Mouse (Mus musculus) CD4-positive, CD25-positive, alpha-beta regulatory T cell, adult 4 months (primary cell): ENCODE data around the gene Smg6. TPM values are rescaled to one million over a fixed set of nuclear protein-coding genes. Genes with fewer than 3 reads are reported as not detected.
"Not testable (repeated sequence)": the region's sequence is repeated elsewhere in the genome, so short reads cannot be mapped to it uniquely, and the experiment has no call there.

ENCODE experiments used
- ATAC-seq: one replicate; pipeline ENCODE4 v1.8.0; 2017
- polyA plus RNA-seq, 2 experiments: library from polyadenylated mRNA; unstranded; fragments of 100-300 nt; shearing (Covaris generic); gene quantifications; one replicate each; pipeline ENCODE4 v1.2.1; 2017

Smg6 gene
- polyA plus RNA-seq, 2 experiments from 2014 or later = 16.5 to 21.8 TPM

DNA sequence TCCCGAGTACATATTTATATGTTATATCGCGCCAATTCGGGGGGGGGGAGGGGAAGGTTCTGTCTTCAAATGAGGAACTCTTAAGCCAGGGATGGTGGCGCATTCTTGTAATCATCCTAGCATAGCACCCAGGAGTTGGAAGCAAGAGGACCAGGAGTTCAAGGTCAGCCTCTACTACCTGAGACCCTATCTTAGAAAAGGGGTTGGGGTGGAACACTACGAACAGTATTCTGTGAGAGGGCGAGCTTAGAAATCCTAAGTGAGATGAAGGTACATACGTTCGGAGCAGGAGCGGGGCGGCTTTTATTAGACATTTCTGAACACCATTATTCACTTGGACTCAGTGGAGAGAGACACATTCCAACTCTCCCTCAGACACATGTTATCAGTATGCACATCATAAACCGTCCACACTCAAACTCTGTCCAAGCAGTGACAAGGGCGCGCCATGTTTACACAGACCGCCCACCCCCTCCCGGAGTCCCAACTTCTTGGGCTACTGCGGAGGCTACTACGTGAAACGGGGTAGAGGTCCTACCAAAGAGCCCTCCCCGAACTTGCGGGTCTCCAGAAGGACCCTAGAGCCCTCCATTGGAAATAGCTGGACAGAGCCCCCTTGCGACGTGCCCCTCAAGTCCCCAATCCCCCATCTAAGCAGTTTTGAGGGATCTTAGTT, 243.9 kb downstream of the Smg6 start, which contains the start of gene Hic1:
Gene Hic1, minus strand, starts transcription at position 115 of the 676 bp plus-strand sequence.
- no peak for ATAC-seq

DNA sequence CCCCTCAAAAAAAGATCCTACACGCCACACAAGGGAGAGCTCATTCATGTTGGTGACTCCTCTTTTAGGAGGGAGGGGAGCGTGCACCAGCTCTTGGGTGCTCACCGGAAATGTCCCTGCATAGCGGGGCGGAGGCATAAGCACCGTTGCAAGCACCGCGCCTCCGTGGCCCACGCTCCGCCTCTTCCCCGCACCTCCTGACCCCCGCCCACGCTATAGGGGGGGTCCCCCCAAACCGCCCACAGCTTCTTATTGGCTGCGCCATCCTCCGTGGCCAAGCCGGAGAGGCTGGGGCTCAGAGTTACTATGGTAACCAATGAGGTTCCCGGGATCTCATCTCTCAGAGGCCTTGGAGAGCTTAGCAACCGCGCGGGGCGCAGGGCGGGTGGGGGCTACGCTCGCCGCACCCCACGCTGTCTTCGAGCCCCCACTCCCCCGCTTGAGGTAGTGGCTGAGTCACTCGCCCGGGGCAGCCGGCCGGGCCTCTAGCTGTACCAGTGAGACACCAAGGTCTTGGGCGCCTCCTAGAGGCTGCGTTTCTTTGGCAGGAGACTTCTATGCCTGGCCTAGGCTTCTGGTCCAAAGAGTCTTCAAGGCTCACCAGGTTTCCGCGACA, 244.6 kb downstream of the Smg6 start:
- peak; percentile 50 for ATAC-seq

DNA sequence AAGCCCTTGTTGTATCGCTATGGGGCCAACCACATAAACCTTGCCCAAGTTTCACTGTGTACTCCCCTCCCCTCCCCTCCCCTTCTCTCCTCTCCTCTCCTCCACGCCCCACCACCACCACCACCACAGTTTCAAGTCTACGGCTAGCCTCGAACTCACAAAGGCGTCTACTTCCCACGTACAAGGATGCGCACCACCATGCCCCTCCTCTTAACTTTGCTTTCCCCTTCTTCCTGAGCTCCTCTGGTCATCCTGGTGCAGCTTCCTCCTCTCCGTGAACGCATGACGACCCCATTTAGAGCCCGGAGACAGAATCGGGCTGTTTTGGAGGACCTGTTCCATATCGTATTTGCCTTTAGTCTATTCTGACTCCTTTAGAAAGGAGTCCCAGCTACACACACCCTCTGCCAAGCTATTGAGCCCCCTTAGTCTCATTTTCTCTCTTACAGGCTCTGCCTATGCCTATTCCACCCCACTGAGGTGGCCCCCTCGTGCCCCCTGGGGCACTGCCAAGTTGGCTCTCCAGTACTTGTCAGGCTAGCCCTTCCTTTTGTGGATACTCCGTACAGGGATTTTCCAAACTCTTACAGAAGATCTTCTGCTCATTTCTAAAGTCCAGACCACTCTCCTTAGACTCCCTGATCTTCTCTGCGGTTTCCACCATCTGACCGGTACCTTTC, 245.7 kb downstream of the Smg6 start:
- no peak for ATAC-seq

DNA sequence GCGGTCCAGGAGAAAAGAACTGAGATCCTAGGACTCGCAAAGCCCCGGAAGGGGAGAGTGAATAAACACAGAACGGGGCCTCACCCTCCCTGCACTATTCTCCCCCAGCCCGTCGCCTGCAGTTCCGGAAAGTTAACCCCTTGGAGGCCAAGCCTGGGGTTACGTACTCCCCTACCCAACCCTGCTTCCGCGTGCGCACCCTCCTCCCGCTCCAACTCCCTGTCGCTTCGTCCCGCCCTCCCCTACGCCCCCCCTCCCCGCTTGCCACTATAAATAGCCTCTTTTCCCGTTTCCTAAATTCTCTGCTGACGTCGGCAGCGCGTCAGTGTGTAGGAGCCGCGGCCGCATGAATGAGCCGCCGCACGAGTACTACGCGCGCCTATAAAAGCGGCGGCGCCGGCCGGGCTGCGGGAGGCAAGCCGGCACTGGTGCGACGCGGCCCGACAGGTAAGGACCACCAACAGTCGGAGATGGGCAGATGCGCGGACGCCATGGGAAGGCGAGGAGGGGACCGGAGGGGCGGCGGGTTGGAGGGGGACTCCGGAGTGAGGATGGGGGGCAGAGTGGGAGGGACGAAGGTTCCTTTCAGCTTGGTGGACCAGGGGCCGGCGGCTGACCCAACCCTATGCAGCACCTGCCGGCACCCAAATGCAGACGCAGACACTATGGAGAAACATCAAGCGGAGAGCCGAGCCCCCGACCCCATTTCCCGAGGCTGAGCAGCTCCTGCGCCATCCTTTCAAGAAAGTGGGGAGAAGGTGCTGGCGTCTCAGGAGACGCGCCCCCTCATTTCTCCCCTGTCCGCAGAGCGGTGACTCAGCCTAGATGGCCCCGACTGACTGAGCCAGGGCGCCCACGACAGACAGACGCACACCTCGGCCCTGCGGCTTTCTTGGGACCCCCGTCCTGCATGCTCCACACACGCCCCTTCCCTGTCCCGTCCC, 246.8 kb downstream of the Smg6 start:
- no peak for ATAC-seq

DNA sequence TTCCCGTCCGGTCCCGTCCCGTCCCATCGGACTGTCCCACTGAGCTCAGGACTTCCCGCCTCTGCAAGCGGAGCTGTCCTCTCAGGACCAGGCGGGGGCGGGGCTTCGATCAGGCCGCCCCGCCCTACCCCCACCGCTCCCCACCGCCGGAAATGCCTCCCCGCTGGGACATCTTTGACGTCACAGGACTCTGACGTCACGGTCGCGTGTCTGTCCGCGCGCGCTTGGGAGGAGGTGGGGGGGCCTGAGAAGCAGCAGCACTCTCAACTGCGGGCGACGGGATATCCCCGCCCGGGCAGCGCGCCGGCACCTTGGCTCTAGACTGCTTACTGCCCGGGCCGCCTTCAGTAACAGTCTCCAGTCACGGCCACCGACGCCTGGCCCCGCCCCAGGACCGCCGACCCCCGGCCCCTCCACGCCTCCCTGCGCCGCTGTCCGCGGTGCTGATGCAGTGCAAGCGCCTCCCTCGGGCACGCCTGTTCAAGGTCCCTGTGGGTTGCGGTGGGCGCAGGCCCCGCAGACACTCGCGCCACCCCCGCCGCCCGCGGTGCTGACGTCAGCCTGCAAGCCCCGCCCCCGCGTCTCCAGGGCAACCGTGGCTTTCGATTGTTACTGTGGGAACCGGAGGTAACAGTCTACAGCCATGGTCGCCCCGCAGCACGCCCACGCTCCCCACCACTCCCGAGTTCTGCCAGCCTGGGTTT, 247.6 kb downstream of the Smg6 start:
- ATAC-seq = peak; percentile 48

DNA sequence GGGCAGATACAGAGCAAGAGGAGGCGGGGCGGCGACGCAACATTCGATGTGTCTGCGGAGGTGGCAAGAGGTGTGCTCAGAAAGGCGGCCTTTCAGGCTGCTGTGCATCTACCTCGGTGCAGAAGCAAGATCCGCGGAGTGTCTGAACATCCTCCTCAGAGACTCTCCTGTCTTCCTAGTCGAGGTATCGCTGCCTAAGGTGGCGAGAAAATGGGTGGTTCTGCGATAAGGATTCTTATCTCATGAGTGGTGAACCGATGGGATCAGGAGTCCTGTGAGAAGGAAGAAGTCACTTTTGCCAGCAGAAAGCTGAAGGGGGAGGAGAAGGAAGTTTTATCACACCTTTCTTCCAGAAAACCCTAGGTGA, 248.2 kb downstream of the Smg6 start:
- no peak for ATAC-seq

DNA sequence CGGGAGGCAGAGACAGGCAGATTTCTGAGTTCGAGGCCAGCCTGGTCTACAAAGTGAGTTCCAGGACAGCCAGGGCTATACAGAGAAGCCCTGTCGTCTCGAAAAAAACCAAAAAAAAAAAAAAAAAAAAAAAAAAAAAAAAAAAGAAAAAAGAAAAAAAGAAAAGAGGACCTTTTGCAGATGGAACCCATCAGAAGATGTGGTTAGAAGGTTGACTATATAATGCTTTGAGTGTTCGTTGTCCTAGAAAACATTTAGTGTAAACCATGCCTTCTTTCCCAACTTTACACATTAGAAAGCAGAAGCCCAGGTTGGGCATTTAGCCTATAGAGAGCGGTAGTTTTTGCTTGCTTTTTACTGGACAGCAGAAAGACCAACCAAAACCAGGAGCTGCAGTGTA, 249.0 kb downstream of the Smg6 start:
- ATAC-seq = not testable (repeated sequence)

DNA sequence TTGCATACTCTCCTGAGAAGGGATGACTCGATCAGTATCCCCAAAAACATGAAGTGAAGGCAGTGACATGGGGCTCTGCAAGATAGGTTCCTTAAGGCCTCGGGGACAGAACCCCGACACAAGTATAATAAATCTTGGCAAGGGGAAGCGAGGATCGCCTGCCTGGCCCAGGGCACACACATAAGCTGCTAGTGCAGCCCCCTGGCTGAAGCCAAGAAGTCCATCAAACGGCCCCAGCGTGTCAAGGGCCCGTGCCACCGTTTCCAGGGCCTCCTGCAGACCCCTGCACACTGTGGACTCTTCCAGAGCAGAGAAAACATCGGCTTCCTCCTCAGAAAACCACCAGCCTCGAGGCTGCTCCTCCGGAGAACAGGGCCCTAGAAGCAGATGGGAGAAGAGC, 252.4 kb downstream of the Smg6 start:
- no peak for ATAC-seq

DNA sequence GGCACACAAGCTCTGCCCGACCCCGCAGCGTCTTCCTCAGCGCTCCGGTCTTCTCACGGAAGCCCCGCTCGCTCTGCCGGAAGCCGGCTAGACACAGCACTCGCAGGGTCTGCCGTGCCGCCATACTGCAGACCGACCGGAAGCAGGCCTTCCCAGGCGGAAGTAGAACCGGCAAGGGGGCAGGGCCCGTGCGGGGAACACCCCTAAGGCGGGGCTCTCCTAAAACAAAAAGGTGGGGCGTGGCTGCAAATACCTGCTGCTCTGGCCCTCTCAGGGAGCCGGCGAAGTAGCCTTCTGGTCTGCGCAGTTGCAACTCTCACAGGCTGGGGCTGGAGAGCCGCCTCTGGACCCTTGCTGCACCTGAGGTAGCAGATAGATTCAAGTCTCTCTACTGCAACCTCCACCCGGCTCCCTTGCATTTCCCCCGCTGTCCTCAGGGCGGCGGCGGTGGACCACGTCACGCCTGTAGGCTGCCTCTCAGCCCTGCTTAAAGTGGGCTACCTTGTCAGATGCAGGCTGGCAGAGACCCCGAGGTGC, 253.1 kb downstream of the Smg6 start, which contains the start of gene Ovca2:
Gene Ovca2, minus strand, starts transcription at position 164 of the 537 bp plus-strand sequence.
- peak; percentile 97 for ATAC-seq

DNA sequence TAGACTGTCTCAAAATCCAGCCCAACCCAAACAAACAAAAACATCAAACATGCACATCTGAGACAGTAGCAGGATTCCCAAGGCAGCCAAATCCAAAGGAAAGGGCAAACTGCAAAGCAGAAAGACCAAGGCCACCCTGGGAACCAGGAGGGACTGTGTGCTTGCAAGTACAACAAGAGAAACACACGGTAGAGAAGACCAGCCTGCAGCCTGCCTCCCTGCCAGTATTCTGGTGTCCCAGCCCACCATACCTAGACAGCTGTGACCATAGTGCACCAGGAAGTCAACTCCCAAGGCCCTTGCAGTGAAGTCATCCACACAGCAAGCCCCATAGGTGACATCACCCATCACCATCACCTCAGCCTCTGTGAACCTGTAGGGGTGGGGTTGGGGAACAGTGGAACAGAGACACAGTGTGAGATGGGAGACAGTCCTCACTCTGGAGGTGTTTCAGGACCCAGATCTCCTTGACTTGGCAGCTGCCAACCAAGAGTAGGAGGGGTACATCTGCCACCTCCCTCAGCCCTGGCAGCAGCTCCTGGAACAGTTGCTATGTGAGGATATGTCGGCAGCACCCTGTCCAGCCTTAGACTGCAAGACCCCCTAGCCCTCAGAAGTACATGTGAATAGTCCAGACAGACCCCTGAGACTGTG, 258.4 kb downstream of the Smg6 start:
- no peak for ATAC-seq

DNA sequence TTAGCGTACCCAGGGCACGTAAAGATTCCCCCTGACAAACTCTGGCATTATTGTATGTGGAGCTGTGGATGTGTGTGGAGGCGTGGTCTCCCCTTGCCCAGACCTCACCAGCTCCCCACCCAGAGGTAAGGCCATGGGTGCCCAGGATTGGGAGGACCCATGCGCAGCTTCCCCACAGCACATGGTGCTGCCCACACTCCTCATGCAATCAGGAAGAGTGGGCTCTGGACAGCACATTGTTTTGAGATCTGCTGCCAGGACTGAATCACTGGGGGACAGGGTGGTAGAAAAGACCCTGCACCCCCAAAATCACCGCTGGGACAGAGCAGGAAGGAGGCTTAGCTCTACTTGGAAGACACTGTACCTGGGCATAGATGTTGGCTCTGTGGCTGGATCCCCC, 258.9 kb downstream of the Smg6 start:
- no peak for ATAC-seq

DNA sequence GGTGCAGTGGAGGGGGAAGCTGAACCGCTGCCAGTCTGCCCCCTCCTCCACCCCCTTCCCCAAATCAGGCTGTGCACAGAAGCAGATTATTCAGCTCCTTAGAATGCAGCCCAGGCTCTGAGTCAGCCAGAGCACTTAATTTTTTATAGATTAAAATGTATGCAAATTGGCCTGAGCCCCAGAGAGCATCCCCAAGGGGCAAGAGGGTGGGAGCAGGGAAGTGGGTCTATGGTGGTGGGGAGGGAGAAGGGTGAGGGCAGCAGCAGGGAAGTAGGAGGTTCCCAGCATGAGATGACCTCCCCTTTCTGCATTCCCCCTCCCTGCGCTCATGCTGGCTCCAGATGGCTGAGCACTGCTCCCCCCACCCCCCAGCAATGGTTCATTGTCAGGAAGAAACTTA, 259.4 kb downstream of the Smg6 start:
- no peak for ATAC-seq

DNA sequence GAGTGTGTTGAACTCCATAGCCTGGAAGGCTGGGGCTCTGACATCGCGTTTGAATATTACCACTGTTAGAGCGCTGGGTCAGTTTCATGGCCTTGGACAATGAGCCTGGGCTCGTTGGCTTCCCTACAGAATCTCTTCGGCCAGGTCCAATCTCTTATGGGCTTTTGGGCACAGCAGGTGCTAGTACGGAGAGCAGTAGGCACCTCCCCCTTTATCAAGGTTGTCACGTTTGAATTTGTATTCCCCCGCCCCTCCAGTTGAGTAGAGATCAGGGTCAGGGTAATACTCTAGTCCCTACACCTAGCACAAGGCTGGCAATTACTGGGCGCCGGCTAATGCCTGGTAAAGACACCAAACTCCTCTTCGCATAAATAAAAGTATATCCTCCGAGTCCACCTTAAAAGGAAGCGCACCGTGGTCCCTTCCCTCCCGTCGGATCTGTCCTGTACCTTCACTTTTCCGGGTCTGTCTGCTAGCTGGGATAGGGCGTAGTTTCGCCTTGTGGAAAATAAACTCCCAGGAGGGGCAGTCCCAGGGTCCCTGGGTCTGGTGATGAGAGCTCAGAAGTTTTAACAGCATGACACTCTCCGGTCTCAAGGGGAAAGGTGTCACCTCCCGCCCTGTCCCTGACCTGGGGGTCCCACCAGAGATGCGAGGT, 264.2 kb downstream of the Smg6 start:
- ATAC-seq = no peak

DNA sequence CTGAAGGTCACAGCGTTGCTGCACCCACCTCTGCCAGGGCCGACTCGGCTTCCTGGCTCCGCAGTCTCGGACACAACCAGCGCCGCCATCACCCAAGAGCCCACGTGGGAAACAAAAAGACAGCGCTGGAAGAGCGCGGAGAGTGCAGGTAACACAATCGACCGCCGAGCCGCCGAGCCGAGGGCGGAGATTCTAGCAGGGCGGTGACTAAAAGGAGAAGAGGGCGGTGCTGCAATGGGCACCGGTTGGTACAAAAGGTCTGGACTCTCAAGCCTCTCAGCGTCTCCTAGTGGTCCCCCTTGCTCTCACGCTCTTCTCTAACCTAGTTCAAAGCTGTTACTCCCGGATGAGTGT, 264.7 kb downstream of the Smg6 start:
- ATAC-seq = peak; percentile 82

DNA sequence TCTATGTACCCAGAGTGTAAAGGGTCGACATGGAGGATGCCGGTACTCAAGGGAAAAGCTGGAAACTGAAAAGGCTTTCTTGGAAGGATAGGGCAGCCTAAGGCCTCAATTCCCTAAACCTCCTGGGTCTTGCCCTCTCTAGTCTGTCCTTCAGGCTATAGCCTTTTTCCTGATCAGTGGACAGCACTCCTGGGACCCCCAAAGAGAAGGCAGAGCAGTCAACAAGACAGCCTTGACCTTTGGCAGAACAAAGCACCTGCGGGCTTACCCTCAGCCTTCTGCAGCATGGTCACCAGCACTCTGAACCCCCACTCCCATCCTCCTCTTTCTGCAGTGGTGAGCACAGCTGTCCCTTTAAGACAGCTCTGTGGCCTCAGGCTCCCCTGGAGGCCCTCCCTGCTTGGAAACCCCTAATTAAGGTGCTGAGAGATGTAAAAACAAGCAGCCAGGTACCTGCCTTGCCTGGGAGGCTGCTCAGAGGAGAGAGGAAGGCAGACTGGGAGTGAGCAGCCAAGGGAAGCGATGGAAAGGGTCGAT, 265.4 kb downstream of the Smg6 start, which contains the start of gene Dph1:
Gene Dph1, minus strand, starts transcription at position 337 of the 537 bp plus-strand sequence.
- no peak for ATAC-seq

DNA sequence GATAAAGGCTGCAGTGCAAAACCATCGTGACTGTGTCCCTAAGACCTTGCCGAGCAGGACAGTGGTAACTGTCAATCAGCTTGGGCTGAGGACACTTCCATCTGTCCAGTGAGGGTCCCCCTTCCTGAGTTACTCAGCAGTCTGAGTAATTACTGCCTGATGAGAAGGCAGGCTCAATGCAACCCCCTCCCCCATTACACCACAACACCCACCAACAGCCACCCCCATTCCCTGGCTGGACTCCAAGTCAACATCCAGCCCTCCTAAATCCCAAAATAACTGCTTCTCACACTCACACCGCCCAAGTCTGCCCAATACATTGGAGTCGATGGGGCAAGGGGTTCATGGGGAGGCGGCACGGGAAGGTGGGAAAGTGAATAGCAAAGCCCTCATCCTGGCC, 266.2 kb downstream of the Smg6 start:
- ATAC-seq = no peak

DNA sequence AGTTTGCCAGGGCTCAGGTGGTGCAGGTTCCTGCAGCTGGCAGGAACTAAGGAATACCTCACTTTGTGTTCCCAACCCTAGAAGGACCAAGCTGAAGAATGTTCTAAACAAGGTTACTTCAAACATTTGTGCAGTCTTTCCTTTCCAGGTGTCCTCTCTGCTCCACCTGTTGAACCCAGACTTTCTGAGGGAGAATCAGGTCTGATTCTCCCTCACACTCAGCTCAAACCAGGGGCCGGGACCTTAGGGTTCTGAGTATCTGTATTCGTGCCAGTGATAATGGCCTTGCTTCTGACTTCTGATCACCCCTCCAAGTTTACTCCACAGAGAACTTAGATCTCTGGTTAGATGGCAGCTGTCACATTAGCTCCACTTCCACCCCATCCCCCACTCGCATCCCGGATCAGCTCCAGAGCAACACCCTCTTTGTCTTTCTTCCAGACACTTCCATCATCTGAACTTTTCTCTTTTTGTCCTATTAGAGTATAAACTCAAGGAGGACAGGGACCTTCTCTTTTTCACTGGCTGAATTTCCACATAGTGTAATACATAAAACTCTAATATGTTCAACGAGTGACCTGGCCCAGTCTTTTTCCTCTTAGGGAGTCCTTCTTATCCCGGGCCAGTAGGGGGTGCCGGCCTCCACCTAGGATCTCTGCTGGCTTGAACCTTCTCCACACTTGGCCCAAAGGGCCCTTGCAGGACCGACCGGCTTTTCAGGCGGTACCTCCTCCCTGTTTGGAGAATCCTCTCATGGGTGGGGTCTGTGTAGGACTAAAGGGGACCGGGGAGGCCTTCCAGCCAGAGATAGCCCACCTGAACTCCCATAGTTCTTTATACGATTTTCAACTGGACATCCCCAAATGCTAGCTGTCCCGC, 267.0 kb downstream of the Smg6 start:
- ATAC-seq = no peak

DNA sequence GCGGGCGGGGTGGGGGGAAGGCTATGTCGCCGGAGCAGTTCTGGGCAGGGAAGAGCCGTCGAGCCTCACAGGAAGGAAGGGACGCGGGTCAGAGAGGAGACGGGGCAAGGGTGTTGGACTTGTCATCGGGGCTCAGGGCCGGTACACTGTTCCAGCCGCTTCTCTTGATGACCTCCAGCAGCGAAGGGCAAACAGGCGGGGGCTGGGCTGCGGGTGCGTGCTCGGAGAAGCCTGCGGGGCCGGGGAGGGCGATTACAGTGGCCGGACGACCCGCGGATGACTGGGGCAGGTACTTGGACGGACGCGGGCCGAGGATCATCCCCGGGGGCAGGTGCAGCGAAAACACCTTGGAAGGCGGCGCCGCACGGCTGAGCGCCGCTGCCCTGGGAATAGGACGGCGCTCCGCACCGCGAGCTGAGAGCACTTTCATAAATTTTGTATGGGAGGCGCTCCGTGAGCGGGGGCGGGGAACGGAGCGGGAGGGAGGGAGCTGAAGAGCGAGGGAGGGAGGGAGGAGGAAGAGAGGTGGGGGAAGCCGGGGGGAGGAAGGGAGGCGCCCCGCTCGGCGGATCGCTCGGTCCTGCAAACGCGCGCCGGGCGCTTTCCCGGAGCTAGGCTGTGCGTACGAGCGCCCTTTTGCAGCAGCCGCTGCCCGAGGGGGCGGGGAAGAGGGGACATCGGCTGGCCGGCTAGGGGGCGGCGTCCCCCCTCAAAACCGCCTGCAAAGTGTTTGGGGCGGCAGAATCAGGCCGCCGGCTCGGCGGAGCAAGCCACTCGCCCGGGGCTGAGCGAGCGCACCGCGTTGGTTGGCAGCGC, 267.8 kb downstream of the Smg6 start, which contains the start of gene Rtn4rl1:
Gene Rtn4rl1, plus strand, starts transcription at position 528 of the 816 bp plus-strand sequence.
- peak; percentile 50 for ATAC-seq
